Mouse (Mus musculus) monocyte, adult 5-6 weeks (primary cell): ENCODE results near the gene Fgfr1op. TPM values are rescaled to one million over a fixed set of nuclear protein-coding genes. Genes with fewer than 3 reads are reported as not detected.
A peak's percentile ranks its signal among the peaks of the same experiment; 100 is the strongest.

Experiments used
- ATAC-seq: fragments of 153-309, 156-312 bp; replicated peaks from 2 replicates; pipeline ENCODE4 v1.8.0; 2017; ENCODE audit warnings: mild to moderate bottlenecking; ENCODE audit not compliant: low TSS enrichment, insufficient number of reproducible peaks, severe bottlenecking, poor library complexity, low FRiP score
- total RNA-seq: library from RNA; stranded (forward); fragments of 200-1000, 200-491, 200-594 nt; gene quantifications from 3 replicates; pipeline ENCODE4 v1.2.3, GENCODE M21; 2017

Fgfr1op gene
- total RNA-seq, 1 experiment from 2014 or later: 37.0 TPM

- ATAC-seq: peak; percentile 77
These were observed 49.1 kb downstream of the Fgfr1op start for GRCm38 (mm10) chr17:8214369-8214768.

- ATAC-seq: no peak
These were observed 49.9 kb downstream of the Fgfr1op start for GRCm38 (mm10) chr17:8215016-8215745.

GRCm38 (mm10) chr17:8223225-8223624 is 57.9 kb downstream of the Fgfr1op start:
- ATAC-seq: no peak

- ATAC-seq: no peak
These were observed 58.8 kb downstream of the Fgfr1op start for GRCm38 (mm10) chr17:8224072-8224471.

GRCm38 (mm10) chr17:8225166-8225565 is 59.9 kb downstream of the Fgfr1op start:
- peak; percentile 84 for ATAC-seq

GRCm38 (mm10) chr17:8225746-8226145 is 60.4 kb downstream of the Fgfr1op start:
- ATAC-seq: peak; percentile 72

- no peak for ATAC-seq
These were observed 63.3 kb downstream of the Fgfr1op start for GRCm38 (mm10) chr17:8228622-8229021.

GRCm38 (mm10) chr17:8229607-8230006 is 64.3 kb downstream of the Fgfr1op start:
- ATAC-seq: no peak

GRCm38 (mm10) chr17:8232089-8232488 is 66.8 kb downstream of the Fgfr1op start:
- ATAC-seq: 0 out of 2 replicates have a peak, but pooled peaks have one; percentile 42

- ATAC-seq: peak; percentile 23; the same call in 1 of the 2 replicates
These were observed 68.4 kb downstream of the Fgfr1op start for GRCm38 (mm10) chr17:8233618-8234214.

GRCm38 (mm10) chr17:8234537-8234936 is 69.2 kb downstream of the Fgfr1op start:
- no peak for ATAC-seq

- no peak for ATAC-seq
These were observed 70.4 kb downstream of the Fgfr1op start, which contains the start of gene Ccr6 for GRCm38 (mm10) chr17:8235743-8236142. TSS of gene Ccr6 (plus strand) at chr17:8236043.

GRCm38 (mm10) chr17:8238012-8238710 is 72.9 kb downstream of the Fgfr1op start:
- ATAC-seq: no peak

GRCm38 (mm10) chr17:8239561-8239960 is 74.3 kb downstream of the Fgfr1op start:
- ATAC-seq: no peak

GRCm38 (mm10) chr17:8240517-8240916 is 75.2 kb downstream of the Fgfr1op start:
- ATAC-seq: no peak

- no peak for ATAC-seq
These were observed 76.3 kb downstream of the Fgfr1op start for GRCm38 (mm10) chr17:8241645-8242044.

- ATAC-seq: no peak
These were observed 76.9 kb downstream of the Fgfr1op start for GRCm38 (mm10) chr17:8242186-8242585.

GRCm38 (mm10) chr17:8244124-8244523 is 78.8 kb downstream of the Fgfr1op start:
- no peak for ATAC-seq

- ATAC-seq: 0 out of 2 replicates have a peak, but pooled peaks have one; percentile 45
These were observed 80.9 kb downstream of the Fgfr1op start for GRCm38 (mm10) chr17:8246102-8246754.
